Mouse (Mus musculus) neutrophil, adult 59 days (primary cell): Measurements from ENCODE around the gene Cr2. TPM values are rescaled to one million over a fixed set of nuclear protein-coding genes. Genes with fewer than 3 reads are reported as not detected.

Experiments used
- total RNA-seq, 2 experiments: library from RNA; stranded (reverse); gene quantifications; 1 replicate in 1 of 2; 2 replicates in 1 of 2; pipeline ENCODE4 v1.2.4; 2023

The Cr2 gene
- under 1 TPM in 1 of 2 experiments, not detected in 1; 0.37 TPM for total RNA-seq

GRCm38 (mm10) chr1:195175980-195176931, at the start of gene Cr2:
TSS of gene Cr2 (minus strand) at chr1:195176716.

GRCm38 (mm10) chr1:195130953-195131674, 45.4 kb downstream of the Cr2 start, which contains the start of gene Cr1l:
TSS of gene Cr1l (minus strand) at chr1:195131586.

DNA sequence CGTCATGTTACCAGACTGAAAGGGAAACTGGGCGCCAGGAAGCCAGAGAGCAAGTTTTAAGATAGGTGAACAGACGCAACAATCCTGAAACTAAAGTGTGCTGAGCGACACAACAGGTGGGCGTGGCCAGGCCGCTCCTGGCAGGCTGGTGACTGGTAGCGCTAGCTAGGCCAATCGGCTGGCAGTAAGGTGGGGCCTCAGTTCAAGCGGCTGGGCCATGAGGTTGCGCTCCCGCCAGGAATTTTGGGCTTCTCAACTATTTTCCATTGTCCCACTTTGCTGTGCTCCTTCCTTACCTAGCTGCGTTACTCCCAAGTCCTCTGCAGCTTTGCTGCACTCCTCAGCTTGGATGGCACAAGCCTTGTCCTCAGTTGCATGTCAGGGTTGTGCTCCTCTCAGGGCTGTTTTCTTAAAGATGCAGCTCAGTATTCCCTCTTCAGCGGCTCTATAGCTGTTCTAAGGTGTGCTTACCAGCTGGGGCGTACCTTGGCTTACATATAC, 84.2 kb downstream of the Cr2 start, which contains the start of gene Cd46:
Gene Cd46 (minus strand): TSS at position 30 of the 501 bp plus-strand sequence.

Other genes starting within 250 kb of the Cr2 start
- 1 to 10 TPM; 8.4 to 8.6 TPM for gene Cd34, start 237.9 kb downstream of the Cr2 start, total RNA-seq
- gene Cd46, start 84.5 kb downstream of the Cr2 start, total RNA-seq, result 1 to 10 TPM; 2.8 to 5.1 TPM
- 10 to 100 TPM; 83.7 to 92.7 TPM for gene Cr1l, start 45.1 kb downstream of the Cr2 start, total RNA-seq